Mouse (Mus musculus) intestine, postnatal 0 days (tissue): Measurements from ENCODE around the gene Ascc1. TPM values are rescaled to one million over a fixed set of nuclear protein-coding genes. Genes with fewer than 3 reads are reported as not detected.
A peak's percentile ranks its signal among the peaks of the same experiment; 100 is the strongest.

Source experiments
- ATAC-seq: fragments of 200-750 bp; cut with Nextera tagmentation; 2 replicates; pipeline ENCODE4 v1.8.0; 2017; ENCODE audit warnings: mild to moderate bottlenecking, moderate TSS enrichment, moderate library complexity
- H3K27ac ChIP-seq: fragments of 300-500 bp; sonication (generic); 2 replicates; pipeline ENCODE4 v1.5.1; 2014; ENCODE audit warnings: mild to moderate bottlenecking, low read depth, low read length, moderate library complexity
- H3K27me3 ChIP-seq: fragments of 300-500 bp; sonication (generic); replicated peaks from 2 replicates; pipeline ENCODE4 v1.6.1; 2014; ENCODE audit warnings: low read length, mixed read lengths; ENCODE audit not compliant: control insufficient read depth, insufficient read depth
- H3K36me3 ChIP-seq: fragments of 300-500 bp; sonication (generic); 2 replicates; pipeline ENCODE4 v1.6.1; 2014; ENCODE audit warnings: mild to moderate bottlenecking, moderate library complexity; ENCODE audit not compliant: control insufficient read depth, insufficient read depth
- H3K4me1 ChIP-seq: fragments of 300-500 bp; sonication (generic); replicated peaks from 2 replicates; pipeline ENCODE4 v1.6.1; 2014; ENCODE audit warnings: antibody characterized with exemption, low read length, mixed read lengths; ENCODE audit not compliant: control insufficient read depth, insufficient read depth
- H3K4me2 ChIP-seq: fragments of 300-500 bp; sonication (generic); replicated peaks from 2 replicates; pipeline ENCODE4 v1.6.1; 2014; ENCODE audit warnings: low read depth, mild to moderate bottlenecking, moderate library complexity
- H3K4me3 ChIP-seq: fragments of 300-500 bp; sonication (generic); 2 replicates; pipeline ENCODE4 v1.5.1; 2014; ENCODE audit warnings: low read depth, low read length
- H3K9ac ChIP-seq: fragments of 300-500 bp; sonication (generic); 2 replicates; pipeline ENCODE4 v1.6.1; 2014; ENCODE audit warnings: mild to moderate bottlenecking, low read depth, low read length
- H3K9me3 ChIP-seq: fragments of 300-500 bp; sonication (generic); 2 replicates; pipeline ENCODE4 v1.6.1; 2016; ENCODE audit warnings: mixed run types; ENCODE audit not compliant: control insufficient read depth
- CTCF ChIP-seq: sonication (generic); IDR thresholded peaks from 2 replicates; pipeline ENCODE4 v1.5.1; 2016; ENCODE audit warnings: low read depth, mild to moderate bottlenecking, control low read depth, antibody characterized with exemption, moderate library complexity
- WGBS: fragments of 180-500 bp; shearing (Covaris S2); extraction: QIAGEN DNeasy Blood & Tissue Kit; methylation state at CpG from one replicate; pipeline ENCODE4 v1.1.7; 2014; 5-methylcytosine and 5-hydroxymethylcytosine counted together
- polyA plus RNA-seq: library from polyadenylated mRNA; unstranded; fragments of >200 nt; fragmentation: Nextera tagmentation; extraction: Ambion mirVana; gene quantifications from 2 replicates; pipeline ENCODE4 v1.2.1, GENCODE M21; 2015

The Ascc1 gene
- polyA plus RNA-seq, 1 experiment from 2014 or later: 28.7 TPM

DNA sequence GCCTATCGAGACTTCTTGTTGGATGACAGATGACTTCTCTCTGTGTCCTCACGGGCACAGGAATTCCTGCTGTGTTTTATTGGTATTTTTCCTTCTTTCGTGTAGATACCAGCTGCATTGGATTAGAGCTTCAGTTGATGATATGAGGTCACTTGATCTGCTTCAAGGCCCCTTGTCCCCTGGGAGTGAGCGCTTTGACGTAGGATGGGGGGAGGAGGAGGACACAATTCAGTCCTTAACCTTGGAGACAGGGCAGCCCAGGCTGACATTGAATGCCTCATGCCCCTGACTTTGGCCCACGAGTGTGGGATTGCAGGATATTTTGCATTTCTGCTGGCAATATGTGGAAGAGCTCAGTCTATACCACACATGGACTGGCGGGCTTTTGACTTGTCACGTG, 29.0 kb downstream of the Ascc1 start:
- TF ChIP-seq CTCF: no peak
- Histone ChIP-seq H3K4me3 (no peak overlapping the region), H3K9ac (no peak overlapping the region), H3K4me1 (peaks cover 10% of the 10 kb centered on the region; the same call in 1 of the 2 replicates), H3K27me3 (no peaks in the 10 kb centered on the region), H3K27ac (no peak overlapping the region), H3K9me3 (no peaks in the 10 kb centered on the region), H3K4me2 (no peak overlapping the region), H3K36me3 (no peaks in the 10 kb centered on the region; the same call in 1 of the 2 replicates)
- ATAC-seq: no peak
- 82% methylated on average over 8 of the region's 8 CpGs for WGBS

DNA sequence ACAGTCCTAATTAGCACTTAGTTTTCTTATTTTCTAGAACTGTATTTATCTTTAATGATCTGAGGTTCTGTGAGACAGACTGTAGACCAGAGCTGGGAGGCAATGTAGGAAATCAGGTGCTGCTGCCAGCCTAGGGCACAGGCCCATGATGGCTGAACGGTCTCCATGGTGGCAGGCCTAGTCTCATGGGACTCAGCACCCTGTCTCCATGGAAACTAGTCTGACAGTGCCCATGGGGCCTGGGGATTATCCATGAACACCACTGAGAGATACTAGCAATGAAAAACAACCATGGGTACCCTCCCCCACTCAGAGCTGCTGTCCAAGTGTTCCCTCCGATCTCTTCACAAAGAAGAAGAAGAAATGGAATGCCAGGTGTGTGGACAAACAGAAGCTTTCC, 29.4 kb downstream of the Ascc1 start:
- Histone ChIP-seq H3K36me3 (no peaks in the 10 kb centered on the region; the same call in 1 of the 2 replicates), H3K27ac (no peak overlapping the region), H3K4me3 (no peak overlapping the region), H3K9me3 (no peaks in the 10 kb centered on the region), H3K27me3 (no peaks in the 10 kb centered on the region), H3K4me1 (peaks cover 8% of the 10 kb centered on the region; the same call in 1 of the 2 replicates), H3K9ac (no peak overlapping the region), H3K4me2 (no peak overlapping the region)
- TF ChIP-seq CTCF: no peak
- 70% methylated on average over 2 of the region's 2 CpGs for WGBS
- no peak for ATAC-seq

DNA sequence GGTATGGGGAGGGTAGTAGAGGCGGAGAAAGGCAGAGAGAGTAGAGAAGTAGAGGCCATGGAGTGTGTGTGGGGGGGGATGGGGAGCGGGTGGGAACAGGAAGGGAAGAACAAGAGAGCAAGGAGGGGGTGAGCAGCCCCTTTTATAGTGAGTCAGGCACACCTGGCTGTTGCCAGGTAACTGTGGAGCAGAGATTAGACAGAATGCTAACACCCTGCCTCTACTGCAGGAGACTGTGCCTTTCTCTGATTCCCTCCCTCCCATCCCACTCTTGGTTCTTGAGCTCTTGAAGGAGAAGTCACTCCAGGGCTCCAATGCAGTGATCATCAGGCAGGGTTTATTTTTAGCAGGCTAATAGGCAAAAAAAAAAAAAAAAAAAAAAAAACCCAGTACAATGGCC, 30.0 kb downstream of the Ascc1 start:
- H3K27ac ChIP-seq: no peak overlapping the region
- no peaks in the 10 kb centered on the region; the same call in 1 of the 2 replicates for H3K36me3 ChIP-seq
- no peak for ATAC-seq
- no peak for TF ChIP-seq CTCF
- H3K4me2 ChIP-seq: no peak overlapping the region
- H3K4me1 ChIP-seq: peaks cover 2% of the 10 kb centered on the region; the same call in 1 of the 2 replicates
- H3K9ac ChIP-seq: no peak overlapping the region
- no peaks in the 10 kb centered on the region for H3K9me3 ChIP-seq
- WGBS: 84% methylated on average over 1 of the region's 2 CpGs
- no peaks in the 10 kb centered on the region for H3K27me3 ChIP-seq
- no peak overlapping the region for H3K4me3 ChIP-seq

DNA sequence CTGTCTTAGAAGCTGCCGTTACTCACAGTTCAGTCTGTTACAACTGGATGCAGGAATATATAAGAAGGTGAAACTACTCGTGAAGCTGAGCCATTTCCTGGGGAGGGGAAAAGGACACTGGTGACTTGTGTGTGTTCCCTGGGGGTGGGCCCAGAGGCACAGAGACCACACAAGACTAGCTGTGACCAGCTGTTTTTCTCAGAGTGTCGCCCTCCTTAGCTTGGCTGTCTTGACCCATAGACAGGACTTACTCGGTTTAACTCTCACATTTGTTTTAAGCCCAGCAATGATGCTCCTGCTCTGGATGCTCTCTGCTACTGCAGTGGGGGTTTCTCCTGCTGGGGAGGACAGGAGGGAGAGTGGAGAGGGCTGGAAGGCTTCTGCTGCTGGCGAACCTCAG, 30.5 kb downstream of the Ascc1 start:
- Histone ChIP-seq H3K4me3 (no peak overlapping the region), H3K36me3 (no peaks in the 10 kb centered on the region; the same call in 1 of the 2 replicates), H3K27me3 (no peaks in the 10 kb centered on the region), H3K9ac (no peak overlapping the region), H3K9me3 (no peaks in the 10 kb centered on the region), H3K27ac (no peak overlapping the region), H3K4me1 (no peaks in the 10 kb centered on the region), H3K4me2 (no peak overlapping the region)
- 56% methylated on average over 5 of the region's 5 CpGs for WGBS
- ATAC-seq: no peak
- no peak for TF ChIP-seq CTCF

DNA sequence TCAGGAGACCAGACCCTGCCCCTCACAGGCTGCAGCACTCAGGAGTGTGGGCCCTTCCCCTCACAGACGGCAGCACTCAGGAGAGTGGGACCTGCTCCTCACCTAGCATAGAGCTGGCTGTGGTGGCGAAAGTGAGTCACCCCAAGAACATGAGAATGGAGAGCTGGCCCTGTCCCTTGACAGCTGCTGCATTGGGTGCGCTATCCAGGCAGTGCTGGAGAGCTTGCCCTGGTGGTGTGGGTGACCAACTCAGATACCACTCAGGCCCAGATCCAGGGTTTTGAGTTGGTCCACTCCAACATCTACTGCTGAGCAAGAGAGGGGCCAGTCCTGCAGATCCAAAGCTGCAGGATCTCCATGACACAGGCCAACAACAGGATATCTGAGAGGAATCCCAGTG, 32.0 kb downstream of the Ascc1 start:
- no peak for TF ChIP-seq CTCF
- Histone ChIP-seq H3K27me3 (no peaks in the 10 kb centered on the region), H3K4me1 (no peaks in the 10 kb centered on the region), H3K4me2 (no peak overlapping the region), H3K27ac (no peak overlapping the region), H3K9me3 (no peaks in the 10 kb centered on the region), H3K36me3 (no peaks in the 10 kb centered on the region; the same call in 1 of the 2 replicates), H3K9ac (no peak overlapping the region), H3K4me3 (no peak overlapping the region)
- ATAC-seq: no peak
- 71% methylated on average over 3 of the region's 3 CpGs for WGBS

DNA sequence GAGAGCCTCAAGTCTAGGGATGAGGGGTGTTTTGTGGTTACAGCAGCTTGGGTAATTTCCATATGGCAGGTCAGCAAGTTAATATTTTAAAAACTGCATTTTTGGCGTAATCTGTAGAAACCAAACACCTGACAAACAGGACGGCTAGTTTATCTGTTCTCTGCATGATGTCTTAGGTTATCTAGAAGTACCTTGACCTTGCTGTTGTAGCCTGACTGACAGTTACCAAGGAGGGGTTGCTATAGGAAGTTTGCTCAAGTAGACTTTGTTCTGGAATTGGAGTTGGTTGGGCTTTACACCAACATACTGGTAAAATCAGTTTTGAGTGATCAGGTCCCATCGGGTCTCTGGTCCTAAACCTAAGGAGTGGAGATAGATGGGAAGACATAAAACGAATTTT, 33.1 kb downstream of the Ascc1 start:
- Histone ChIP-seq H3K27ac (peak overlapping the region; percentile 54; the same call in 1 of the 2 replicates), H3K9ac (no peak overlapping the region), H3K27me3 (no peaks in the 10 kb centered on the region), H3K4me2 (no peak overlapping the region), H3K4me3 (no peak overlapping the region), H3K9me3 (no peaks in the 10 kb centered on the region), H3K36me3 (no peaks in the 10 kb centered on the region; the same call in 1 of the 2 replicates), H3K4me1 (no peaks in the 10 kb centered on the region)
- 30% methylated on average over 4 of the region's 4 CpGs for WGBS
- no peak for TF ChIP-seq CTCF
- ATAC-seq: peak; percentile 62

DNA sequence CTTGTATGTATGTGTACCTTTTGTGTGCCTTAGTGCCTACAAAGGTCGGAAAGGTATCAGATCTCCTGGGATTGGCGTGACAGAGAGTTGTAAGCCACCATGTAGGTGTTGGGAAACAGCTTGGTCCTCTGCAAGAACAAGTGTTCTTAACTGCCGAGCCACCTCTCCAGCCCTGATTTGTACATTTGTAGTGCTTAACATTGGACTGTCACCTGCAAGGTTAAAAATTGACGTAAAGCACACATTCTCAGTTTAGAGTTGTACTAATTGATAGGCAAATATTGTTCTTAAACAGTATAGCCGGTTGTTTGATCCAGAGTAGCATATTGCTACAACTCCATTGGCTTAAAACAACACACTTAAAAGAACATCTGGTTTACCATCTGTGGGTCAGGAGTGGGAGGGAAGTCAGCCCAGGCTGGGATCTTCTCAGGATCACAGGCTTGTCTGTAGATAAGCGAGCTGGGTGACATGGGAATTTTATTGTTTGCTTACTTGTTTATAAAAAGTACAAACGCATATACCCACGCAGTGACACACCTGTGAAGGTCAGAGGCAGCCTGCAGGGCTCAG, 39.8 kb downstream of the Ascc1 start:
- ATAC-seq: 0 out of 2 replicates have a peak, but pooled peaks have one; percentile 19
- no peak overlapping the region for H3K27ac ChIP-seq

More for the DNA sequence above, 39.8 kb downstream of the Ascc1 start:
- no peak overlapping the region for H3K4me3 ChIP-seq
- H3K9ac ChIP-seq: no peak overlapping the region
- H3K36me3 ChIP-seq: peaks cover 3% of the 10 kb centered on the region; the same call in 1 of the 2 replicates
- no peak for TF ChIP-seq CTCF
- no peak overlapping the region for H3K4me2 ChIP-seq
- no peaks in the 10 kb centered on the region for H3K4me1 ChIP-seq
- 41% methylated on average over 8 of the region's 8 CpGs for WGBS
- no peaks in the 10 kb centered on the region for H3K9me3 ChIP-seq
- no peaks in the 10 kb centered on the region for H3K27me3 ChIP-seq
